Mouse (Mus musculus): ENCODE results near the gene Cnot6l. TPM values are rescaled to one million over a fixed set of nuclear protein-coding genes. Genes with fewer than 3 reads are reported as not detected.

Gene Cnot6l
- polyA plus RNA-seq, 1 experiment from 2014 or later = 13.2 TPM

DNA sequence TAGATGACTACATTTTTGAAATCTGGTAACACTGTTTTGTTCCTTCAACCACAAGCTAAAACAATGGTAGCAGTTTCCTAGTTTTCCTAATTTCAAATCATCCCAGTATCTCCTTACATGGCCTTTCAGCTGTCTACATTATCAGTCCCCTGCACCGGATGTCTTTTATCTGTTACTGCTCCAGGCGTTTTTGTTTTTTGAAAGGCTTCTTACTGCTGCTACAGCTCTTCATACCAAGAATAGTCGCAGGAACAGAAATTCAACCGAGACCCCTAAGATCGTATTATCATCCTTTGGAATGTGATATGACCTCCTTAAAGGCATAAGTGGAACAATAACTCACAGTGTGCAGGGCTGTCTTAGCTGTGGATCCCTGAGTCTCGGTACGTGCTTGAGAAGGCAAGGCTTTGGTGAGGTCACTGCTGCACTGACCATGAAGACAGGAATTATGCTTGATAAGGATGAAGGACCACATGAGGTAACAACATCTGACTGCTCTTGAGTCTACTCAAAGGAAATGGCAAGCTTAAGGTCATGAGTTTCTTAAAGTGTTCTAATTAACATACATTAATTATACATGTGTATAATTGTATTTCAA, 122.4 kb downstream of the Cnot6l start:
- Histone ChIP-seq H3K4me3 (ENCODE audit: low read depth, low read length) (no peak overlapping the region), H3K36me3 (ENCODE audit: control insufficient read depth, insufficient read depth, low read length) (no peaks in the 10 kb centered on the region), H3K27ac (ENCODE audit: low read depth, low read length) (no peak overlapping the region), H3K9me3 (replicated peaks; ENCODE audit: control insufficient read depth, low read length) (no peaks in the 10 kb centered on the region), H3K4me2 (no peak overlapping the region), H3K4me1 (ENCODE audit: control insufficient read depth, insufficient read depth, low read length) (peaks cover 2% of the 10 kb centered on the region), H3K27me3 (ENCODE audit: control insufficient read depth, insufficient read depth, low read length) (no peaks in the 10 kb centered on the region), H3K9ac (ENCODE audit: low read depth, low read length) (no peak overlapping the region)
- no peak for ATAC-seq (replicated peaks; ENCODE audit: insufficient number of reproducible peaks, low FRiP score, low TSS enrichment)
- 39% methylated on average over 7 of the region's 7 CpGs for WGBS (ENCODE audit: insufficient replicate concordance)

DNA sequence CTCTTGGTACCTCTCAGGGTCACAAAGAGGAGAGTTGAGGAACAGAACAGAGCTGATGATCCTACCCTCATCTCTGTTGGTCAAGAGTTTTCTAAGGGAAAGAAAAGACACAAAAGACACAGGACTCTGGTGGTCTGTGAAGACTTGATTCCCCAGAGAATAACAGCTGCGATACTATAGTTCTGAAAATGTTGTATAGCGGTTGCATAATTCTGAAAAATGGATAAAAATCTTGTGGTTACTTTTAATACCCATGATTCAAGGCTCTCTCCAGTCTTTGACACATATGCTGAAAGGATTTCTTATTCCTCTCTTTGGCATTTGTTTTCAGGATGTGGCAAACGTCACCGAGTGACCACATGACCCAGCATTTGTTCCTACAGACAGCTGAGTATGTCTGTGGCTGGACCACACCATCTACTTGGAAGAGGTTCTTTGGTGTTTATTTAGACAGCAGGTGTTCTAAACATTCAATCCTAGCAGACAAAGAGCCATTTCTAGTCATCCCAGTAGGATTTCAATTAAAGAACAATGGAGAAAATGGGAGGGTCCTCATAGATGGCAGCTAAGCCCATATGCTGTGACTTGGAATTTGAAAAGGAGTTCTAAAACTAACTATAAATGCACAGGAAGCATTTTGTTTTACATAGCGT, 124.7 kb downstream of the Cnot6l start:
- Histone ChIP-seq H3K9me3 (replicated peaks; ENCODE audit: control insufficient read depth, low read length) (no peaks in the 10 kb centered on the region), H3K36me3 (ENCODE audit: control insufficient read depth, insufficient read depth, low read length) (no peaks in the 10 kb centered on the region), H3K9ac (ENCODE audit: low read depth, low read length) (no peak overlapping the region), H3K4me2 (no peak overlapping the region), H3K4me3 (ENCODE audit: low read depth, low read length) (no peak overlapping the region), H3K27me3 (ENCODE audit: control insufficient read depth, insufficient read depth, low read length) (no peaks in the 10 kb centered on the region), H3K4me1 (ENCODE audit: control insufficient read depth, insufficient read depth, low read length) (peaks cover 2% of the 10 kb centered on the region), H3K27ac (ENCODE audit: low read depth, low read length) (no peak overlapping the region)
- ATAC-seq (replicated peaks; ENCODE audit: insufficient number of reproducible peaks, low FRiP score, low TSS enrichment) = no peak
- WGBS (ENCODE audit: insufficient replicate concordance) = 76% methylated on average over 5 of the region's 5 CpGs

DNA sequence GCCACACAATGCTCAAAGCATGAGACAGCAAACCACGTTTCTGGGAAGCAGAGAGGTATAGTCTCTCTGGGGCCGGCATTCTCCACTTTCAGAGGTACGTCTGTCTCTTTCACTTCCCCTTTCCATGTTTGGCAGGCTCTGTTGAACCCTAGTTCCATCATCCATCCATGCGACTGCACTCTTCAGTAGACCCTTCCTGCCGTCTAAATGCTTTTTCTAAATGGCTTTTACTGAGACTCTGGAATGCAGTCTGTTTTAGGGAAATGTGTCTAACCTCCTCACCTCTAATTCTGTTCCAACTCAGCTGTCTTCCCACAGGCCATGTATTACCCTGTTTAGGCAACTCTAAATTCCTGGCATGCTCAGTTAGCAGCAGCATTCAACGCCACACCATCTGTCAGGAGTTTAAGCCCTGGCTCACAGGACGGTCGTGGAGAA, 126.3 kb downstream of the Cnot6l start:
- 37% methylated on average over 8 of the region's 8 CpGs for WGBS (ENCODE audit: insufficient replicate concordance)
- peaks cover 2% of the 10 kb centered on the region for H3K4me1 ChIP-seq (ENCODE audit: control insufficient read depth, insufficient read depth, low read length)
- no peak overlapping the region for H3K4me2 ChIP-seq
- no peak for ATAC-seq (replicated peaks; ENCODE audit: insufficient number of reproducible peaks, low FRiP score, low TSS enrichment)
- H3K9ac ChIP-seq (ENCODE audit: low read depth, low read length) = no peak overlapping the region
- no peak overlapping the region for H3K4me3 ChIP-seq (ENCODE audit: low read depth, low read length)
- H3K9me3 ChIP-seq (replicated peaks; ENCODE audit: control insufficient read depth, low read length) = no peaks in the 10 kb centered on the region
- H3K36me3 ChIP-seq (ENCODE audit: control insufficient read depth, insufficient read depth, low read length) = no peaks in the 10 kb centered on the region
- no peak overlapping the region for H3K27ac ChIP-seq (ENCODE audit: low read depth, low read length)
- no peaks in the 10 kb centered on the region for H3K27me3 ChIP-seq (ENCODE audit: control insufficient read depth, insufficient read depth, low read length)

DNA sequence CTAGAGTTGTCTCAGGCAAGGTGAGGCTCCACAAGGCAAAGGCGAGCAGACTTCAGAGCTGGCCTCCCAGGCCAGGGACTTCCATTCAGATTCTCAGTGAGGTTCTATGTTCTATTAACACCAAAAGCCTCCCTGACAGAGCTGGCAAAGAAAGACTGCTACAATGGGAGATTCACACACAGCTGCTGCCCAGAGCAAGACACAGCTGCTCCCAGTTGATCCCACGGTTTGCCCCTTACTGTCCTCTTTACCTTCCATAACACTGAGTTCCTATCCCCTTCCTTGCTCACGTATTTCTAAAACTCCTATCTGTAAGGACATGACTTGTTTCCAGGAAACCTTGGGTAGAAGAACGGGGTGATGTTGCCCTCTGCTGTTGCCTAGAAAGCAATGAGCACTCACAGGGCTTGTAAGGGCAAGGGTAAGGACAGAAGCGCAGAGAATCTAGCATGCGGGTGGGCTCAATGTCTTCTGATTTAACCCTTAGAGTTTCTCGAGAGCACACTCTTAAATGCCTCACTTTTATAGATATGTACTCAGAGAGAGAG, 127.8 kb downstream of the Cnot6l start:
- ATAC-seq (replicated peaks; ENCODE audit: insufficient number of reproducible peaks, low FRiP score, low TSS enrichment) = no peak
- Histone ChIP-seq H3K27me3 (ENCODE audit: control insufficient read depth, insufficient read depth, low read length) (no peaks in the 10 kb centered on the region), H3K4me2 (no peak overlapping the region), H3K36me3 (ENCODE audit: control insufficient read depth, insufficient read depth, low read length) (no peaks in the 10 kb centered on the region), H3K4me1 (ENCODE audit: control insufficient read depth, insufficient read depth, low read length) (peaks cover 2% of the 10 kb centered on the region; the same call in 1 of the 2 replicates), H3K9me3 (replicated peaks; ENCODE audit: control insufficient read depth, low read length) (no peaks in the 10 kb centered on the region), H3K4me3 (ENCODE audit: low read depth, low read length) (no peak overlapping the region), H3K27ac (ENCODE audit: low read depth, low read length) (no peak overlapping the region), H3K9ac (ENCODE audit: low read depth, low read length) (no peak overlapping the region)
- WGBS (ENCODE audit: insufficient replicate concordance) = 57% methylated on average over 7 of the region's 7 CpGs

DNA sequence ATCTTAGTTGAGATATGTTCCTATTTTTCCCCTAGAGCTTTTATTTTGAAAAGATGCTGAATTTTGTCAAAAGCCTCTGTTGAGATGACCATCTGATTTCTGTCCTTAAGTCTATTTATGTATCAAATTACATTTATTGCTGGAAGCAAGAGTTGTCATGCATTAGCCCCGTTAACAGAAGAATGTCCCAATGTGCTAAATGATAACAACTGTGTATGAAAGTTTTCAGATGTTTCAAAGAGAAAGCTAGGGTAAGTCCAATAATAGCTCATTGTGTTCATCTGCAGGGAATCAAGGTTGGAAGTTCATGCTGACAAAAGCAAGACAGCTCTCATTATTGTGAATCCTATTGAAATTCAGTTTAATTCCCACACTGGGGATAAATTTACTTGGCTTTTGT, 129.9 kb downstream of the Cnot6l start:
- Histone ChIP-seq H3K4me3 (ENCODE audit: low read depth, low read length) (no peak overlapping the region), H3K27me3 (ENCODE audit: control insufficient read depth, insufficient read depth, low read length) (no peaks in the 10 kb centered on the region), H3K27ac (ENCODE audit: low read depth, low read length) (no peak overlapping the region), H3K4me2 (no peak overlapping the region), H3K4me1 (ENCODE audit: control insufficient read depth, insufficient read depth, low read length) (peaks cover 2% of the 10 kb centered on the region; the same call in 1 of the 2 replicates), H3K9ac (ENCODE audit: low read depth, low read length) (no peak overlapping the region), H3K9me3 (replicated peaks; ENCODE audit: control insufficient read depth, low read length) (no peaks in the 10 kb centered on the region), H3K36me3 (ENCODE audit: control insufficient read depth, insufficient read depth, low read length) (no peaks in the 10 kb centered on the region)
- ATAC-seq (replicated peaks; ENCODE audit: insufficient number of reproducible peaks, low FRiP score, low TSS enrichment) = no peak
- 48% methylated on average over 1 of the region's 1 CpGs for WGBS (ENCODE audit: insufficient replicate concordance)

DNA sequence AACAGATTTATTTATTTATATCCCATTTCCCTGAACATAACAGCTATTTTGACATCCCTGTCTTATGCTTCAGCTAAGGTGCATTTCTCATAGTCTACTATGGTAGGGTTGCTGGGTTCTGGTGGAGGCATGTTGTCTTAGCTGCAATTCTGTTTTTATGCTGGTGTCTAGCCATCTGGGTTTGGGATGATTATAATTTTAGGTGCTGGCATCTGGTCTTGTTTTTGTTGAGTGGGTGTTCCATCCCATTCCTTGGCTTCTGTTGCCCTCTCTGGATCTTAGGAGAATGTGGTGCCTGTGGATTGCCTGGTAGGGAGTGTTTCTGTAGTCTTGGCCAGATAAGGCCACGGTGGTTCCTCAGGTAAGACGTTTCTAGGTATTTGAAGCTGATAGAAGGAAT, 134.2 kb downstream of the Cnot6l start:
- ATAC-seq (replicated peaks; ENCODE audit: insufficient number of reproducible peaks, low FRiP score, low TSS enrichment) = no peak
- WGBS (ENCODE audit: insufficient replicate concordance) = 67% methylated on average over 2 of the region's 2 CpGs

More for the DNA sequence above, 134.2 kb downstream of the Cnot6l start:
- Histone ChIP-seq H3K9ac (ENCODE audit: low read depth, low read length) (no peak overlapping the region), H3K36me3 (ENCODE audit: control insufficient read depth, insufficient read depth, low read length) (no peaks in the 10 kb centered on the region), H3K27ac (ENCODE audit: low read depth, low read length) (no peak overlapping the region), H3K4me2 (no peak overlapping the region), H3K4me1 (ENCODE audit: control insufficient read depth, insufficient read depth, low read length) (no peaks in the 10 kb centered on the region), H3K4me3 (ENCODE audit: low read depth, low read length) (no peak overlapping the region), H3K9me3 (replicated peaks; ENCODE audit: control insufficient read depth, low read length) (no peaks in the 10 kb centered on the region), H3K27me3 (ENCODE audit: control insufficient read depth, insufficient read depth, low read length) (no peaks in the 10 kb centered on the region)

Other genes starting within 250 kb of the Cnot6l start
- gene Cxcl13, start 207.2 kb downstream of the Cnot6l start, polyA plus RNA-seq (2014; fragmentation: Nextera tagmentation; extraction: Ambion mirVana) = 0.86 and 1.2 TPM in 2 replicates
- 22.4 and 24.3 TPM in 2 replicates for gene Mrpl1, start 45.3 kb upstream of the Cnot6l start, polyA plus RNA-seq (2014; fragmentation: Nextera tagmentation; extraction: Ambion mirVana)
- 25.2 and 43.9 TPM in 2 replicates for gene Fras1, start 209.8 kb upstream of the Cnot6l start, polyA plus RNA-seq (2014; fragmentation: Nextera tagmentation; extraction: Ambion mirVana)